Mouse (Mus musculus) MEL (cell line): ENCODE measurements around the gene Gm49366. TPM values are rescaled to one million over a fixed set of nuclear protein-coding genes. Genes with fewer than 3 reads are reported as not detected.
"Not testable (repeated sequence)": the region's sequence is repeated elsewhere in the genome, so short reads cannot be mapped to it uniquely, and the experiment has no call there.

ENCODE experiments used
- DNase-seq: peaks from one replicate; pipeline ENCODE4 v3.0.0; 2011; ENCODE audit warnings: low read depth, low spot score
- H3K27ac ChIP-seq: 2 replicates; pipeline ENCODE4 v1.5.1; 2012; ENCODE audit warnings: low read depth, mild to moderate bottlenecking, control low read depth, low read length, moderate library complexity; ENCODE audit not compliant: control insufficient read depth
- H3K27me3 ChIP-seq, 2 experiments: fragments of 150-350 bp in 1 of 2; sonication (generic) in 1 of 2; 2 replicates each; pipeline ENCODE4 v1.6.1; 2012; ENCODE audit warnings: low read length in 2 of 2, mild to moderate bottlenecking in 2 of 2, improper control_type of control experiment in 1 of 2, moderate library complexity in 1 of 2; ENCODE audit not compliant: insufficient read depth in 2 of 2, control insufficient read depth in 1 of 2
- H3K36me3 ChIP-seq, 2 experiments: 2 replicates each; pipeline ENCODE4 v1.6.1; 2012 to 2014; ENCODE audit warnings: low read length in 2 of 2, improper control_type of control experiment in 1 of 2, inconsistent platforms in 1 of 2, mild to moderate bottlenecking in 1 of 2; ENCODE audit not compliant: insufficient read depth in 2 of 2, control insufficient read depth in 1 of 2
- H3K4me1 ChIP-seq, 2 experiments: fragments of 150-350 bp in 1 of 2; sonication (generic) in 1 of 2; 2 replicates each; pipeline ENCODE4 v1.6.1; 2012; ENCODE audit warnings: low read length in 2 of 2, improper control_type of control experiment in 1 of 2, mild to moderate bottlenecking in 1 of 2; ENCODE audit not compliant: insufficient read depth in 2 of 2, control insufficient read depth in 1 of 2
- H3K4me3 ChIP-seq, 2 experiments: fragments of 150-350 bp in 1 of 2; sonication (generic) in 1 of 2; 2 replicates each; pipeline ENCODE4 v1.5.1; 2012; ENCODE audit warnings: low read depth in 2 of 2, low read length in 2 of 2, mild to moderate bottlenecking in 2 of 2, moderate library complexity in 2 of 2, control low read depth in 1 of 2, improper control_type of control experiment in 1 of 2; ENCODE audit not compliant: control insufficient read depth in 1 of 2, insufficient read depth in 1 of 2
- H3K79me2 ChIP-seq: 2 replicates; pipeline ENCODE4 v1.6.1; 2012; ENCODE audit warnings: mild to moderate bottlenecking, low read length, moderate library complexity; ENCODE audit not compliant: control insufficient read depth, poor library complexity, insufficient read depth
- H3K9ac ChIP-seq: 2 replicates; pipeline ENCODE4 v1.6.1; 2012; ENCODE audit warnings: low read depth, mild to moderate bottlenecking, control low read depth, low read length, moderate library complexity; ENCODE audit not compliant: control insufficient read depth, poor library complexity, severe bottlenecking
- H3K9me3 ChIP-seq: fragments of 150-350 bp; sonication (generic); replicated peaks from 2 replicates; pipeline ENCODE4 v1.6.1; 2012; ENCODE audit warnings: mild to moderate bottlenecking, low read length, improper control_type of control experiment, moderate library complexity; ENCODE audit not compliant: insufficient read depth
- CHD1 ChIP-seq: IDR thresholded peaks from 2 replicates; pipeline ENCODE4 v1.6.1; 2012; ENCODE audit warnings: low read depth, mild to moderate bottlenecking, inconsistent platforms, low read length, improper control_type of control experiment
- E2F4 ChIP-seq: IDR thresholded peaks from 2 replicates; pipeline ENCODE4 v1.6.1; 2011; ENCODE audit warnings: low read depth, low read length, improper control_type of control experiment, borderline replicate concordance
- ETS1 ChIP-seq: IDR thresholded peaks from 2 replicates; pipeline ENCODE4 v1.6.1; 2012; ENCODE audit warnings: low read depth, mild to moderate bottlenecking, inconsistent platforms, low read length, improper control_type of control experiment, moderate library complexity
- GATA1 ChIP-seq: IDR thresholded peaks from 2 replicates; pipeline ENCODE4 v1.6.1; 2011; ENCODE audit warnings: low read depth, low read length, improper control_type of control experiment
- KAT2A ChIP-seq: conservative IDR thresholded peaks from 2 replicates; pipeline ENCODE4 v1.6.1; 2012; ENCODE audit warnings: low read depth, low read length, improper control_type of control experiment, inconsistent platforms
- MAX ChIP-seq: IDR thresholded peaks from 2 replicates; pipeline ENCODE4 v1.6.1; 2011; ENCODE audit warnings: low read length, improper control_type of control experiment
- NELFE ChIP-seq: IDR thresholded peaks from 2 replicates; pipeline ENCODE4 v1.6.1; 2011; ENCODE audit warnings: low read depth, low read length, improper control_type of control experiment
- polyA plus RNA-seq, 2 experiments: library from polyadenylated mRNA; stranded (reverse) in 1 of 2; unstranded in 1 of 2; fragments of >175 nt in 1 of 2; fragments of >200 nt in 1 of 2; gene quantifications; 2 replicates each; pipeline versions ENCODE4 v1.2.1 to v1.2.4; 2012; ENCODE audit warnings: low replicate concordance in 2 of 2, low read depth in 1 of 2; ENCODE audit not compliant: insufficient read length in 2 of 2, insufficient read depth in 1 of 2, missing spikeins in 1 of 2
- total RNA-seq: library from RNA; depleted of rRNA; stranded (reverse); fragments of 300-350 nt; gene quantifications from 2 replicates; pipeline ENCODE4 v1.2.3, GENCODE M21; 2012

Gene Gm49366
- total and polyA plus RNA-seq, 3 experiments, result not detected

DNA sequence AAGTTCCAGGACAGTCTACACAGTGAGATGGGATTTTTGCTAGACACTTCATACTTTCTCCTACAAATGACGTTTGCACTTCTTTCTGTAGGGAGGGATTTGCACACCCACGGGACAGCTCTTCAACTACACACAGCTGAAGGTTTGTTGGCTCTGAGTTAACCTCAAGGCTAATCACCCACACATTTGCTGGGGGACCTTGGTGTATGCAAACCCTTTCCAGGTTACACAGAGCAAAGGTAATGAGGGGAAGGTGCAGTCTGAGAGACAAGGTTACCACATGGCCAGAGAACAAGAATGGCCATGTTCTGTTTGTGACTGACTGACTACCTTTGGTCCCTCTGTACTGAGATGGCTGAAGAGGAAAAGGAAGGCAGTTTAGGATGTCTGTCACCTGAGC, 45.1 kb downstream of the Gm49366 start:
- Histone ChIP-seq H3K9me3 (no peaks in the 10 kb centered on the region), H3K79me2 (no peaks in the 10 kb centered on the region), H3K27ac (no peak overlapping the region), H3K27me3 (peaks cover 1 to 7% of the 10 kb centered on the region in 2 experiments), H3K9ac (no peak overlapping the region), H3K4me1 (no peaks in the 10 kb centered on the region), H3K36me3 (no peaks in the 10 kb centered on the region), H3K4me3 (no peak overlapping the region)
- DNase-seq, result no peak
- TF ChIP-seq ETS1, result no peak
- TF ChIP-seq CHD1, result no peak
- TF ChIP-seq E2F4, result no peak

DNA sequence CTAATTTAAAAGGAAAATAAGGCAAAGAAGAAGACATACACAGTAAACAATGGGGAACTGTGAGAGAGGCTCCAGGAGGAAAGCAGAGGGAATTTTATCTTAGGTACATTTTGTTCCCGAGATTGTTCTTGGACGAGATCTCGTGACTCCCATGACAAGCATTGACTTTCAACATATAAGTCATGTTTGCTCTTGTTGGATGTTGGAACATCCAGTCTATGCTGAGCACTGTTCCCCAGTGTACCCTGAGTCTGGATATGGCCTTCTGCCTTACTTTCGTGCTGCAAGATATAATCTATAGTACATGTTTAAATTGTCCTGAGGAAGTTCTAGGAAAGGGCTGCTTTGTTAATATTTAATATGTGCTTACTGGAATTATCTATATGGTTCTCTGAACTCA, 45.8 kb downstream of the Gm49366 start:
- DNase-seq, result no peak

DNA sequence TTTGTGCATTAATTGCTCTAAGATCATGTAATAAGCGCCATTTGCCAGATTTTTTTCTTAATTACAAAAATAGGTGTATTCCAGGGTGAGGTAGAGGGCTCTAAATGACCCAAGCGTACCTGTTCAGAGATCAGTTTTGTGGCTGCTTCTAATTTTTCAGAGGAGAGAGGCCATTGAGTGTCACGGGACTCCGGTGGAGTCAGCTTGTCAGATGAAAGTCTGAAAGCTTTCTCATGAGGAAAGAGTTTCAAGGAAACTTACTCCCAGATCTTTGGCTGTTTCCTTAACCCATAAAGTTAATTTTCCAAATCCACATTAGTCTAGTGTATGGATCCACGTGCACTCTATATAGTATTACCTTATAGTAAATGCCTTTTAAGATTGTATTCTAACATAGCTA, 55.9 kb downstream of the Gm49366 start:
- not testable (repeated sequence) for DNase-seq, H3K36me3 ChIP-seq, H3K27me3 ChIP-seq, H3K9me3 ChIP-seq, H3K4me3 ChIP-seq, H3K79me2 ChIP-seq, H3K27ac ChIP-seq, H3K4me1 ChIP-seq, H3K9ac ChIP-seq

More for the DNA sequence above, 45.8 kb downstream of the Gm49366 start:
- H3K79me2 ChIP-seq, result no peaks in the 10 kb centered on the region
- no peak overlapping the region for H3K4me3 ChIP-seq
- no peak for TF ChIP-seq NELFE
- TF ChIP-seq, all 39 proteins: peak for 0
- Histone ChIP-seq H3K27me3 (peaks cover 1 to 7% of the 10 kb centered on the region in 2 experiments), H3K9ac (no peak overlapping the region), H3K9me3 (no peaks in the 10 kb centered on the region), H3K27ac (no peak overlapping the region), H3K4me1 (no peaks in the 10 kb centered on the region), H3K36me3 (no peaks in the 10 kb centered on the region)

DNA sequence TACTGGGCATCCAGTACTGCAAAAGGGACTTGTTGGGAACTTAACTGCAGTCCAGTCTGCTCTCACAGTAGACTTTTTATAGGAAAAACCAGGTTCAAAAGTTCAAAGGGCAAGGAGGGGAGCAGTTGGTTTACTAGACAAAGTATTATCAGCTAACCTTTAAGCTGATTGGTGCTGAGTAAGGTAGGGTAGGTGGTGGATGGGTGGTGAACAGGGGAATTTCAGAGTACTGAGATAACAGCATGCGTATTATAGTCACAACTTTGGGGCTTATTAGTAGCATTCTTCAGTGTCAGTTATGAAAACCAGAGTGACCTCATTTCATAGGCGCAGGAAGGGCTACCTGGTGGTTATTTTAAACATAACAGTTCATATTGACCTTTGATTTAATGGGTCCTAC, 60.9 kb downstream of the Gm49366 start:
- H3K9ac ChIP-seq, result no peak overlapping the region
- H3K4me1 ChIP-seq, result peaks cover 6 to 10% of the 10 kb centered on the region in 2 experiments
- H3K27me3 ChIP-seq, result no peaks in the 10 kb centered on the region
- H3K4me3 ChIP-seq, result no peak overlapping the region; a peak in 1 of 4 replicates
- H3K79me2 ChIP-seq, result peaks cover 2% of the 10 kb centered on the region; the same call in 1 of the 2 replicates
- no peak overlapping the region for H3K27ac ChIP-seq
- peaks cover 0 to 17% of the 10 kb centered on the region in 2 experiments; a peak in 2 of 4 replicates for H3K36me3 ChIP-seq
- peak; percentile 59 for DNase-seq
- TF ChIP-seq MAX (0 out of 2 replicates have a peak, but pooled peaks have one; percentile 42), GATA1 (peak; percentile 52), KAT2A (no peak), ETS1 (0 out of 2 replicates have a peak, but pooled peaks have one; percentile 3)
- H3K9me3 ChIP-seq, result no peaks in the 10 kb centered on the region
